Mouse (Mus musculus): ENCODE results near the gene Helq. TPM values are rescaled to one million over a fixed set of nuclear protein-coding genes. Genes with fewer than 3 reads are reported as not detected.

The Helq gene
- total RNA-seq, 2 experiments from 2014 or later = 17.2 to 24.7 TPM

Other genes with a start within 250 kb of the Helq start
- not detected for gene Plac8, start 226.4 kb downstream of the Helq start, total RNA-seq (2021)
- gene Coq2, start 123.5 kb downstream of the Helq start, total RNA-seq (2021) = 10 to 100 TPM; 56.9 to 60.7 TPM
- 1 to 10 TPM in 1 of 2 experiments, under 1 TPM in 1; 0.96 to 1.1 TPM for gene Hpse, start 78.9 kb downstream of the Helq start, total RNA-seq (2021)
- gene Mrps18c, start within 50 bp of the Helq start, total RNA-seq (2021) = 10 to 100 TPM; 55.4 to 63.7 TPM
- gene Abraxas1, start 22.4 kb upstream of the Helq start, total RNA-seq (2021) = 1 to 10 TPM; 5.9 to 6.1 TPM
- 1 to 10 TPM; 2.4 to 2.7 TPM for gene Gpat3, start 47.1 kb upstream of the Helq start, total RNA-seq (2021)